8 mouse cellular contexts compared by ENCODE assay signal in genomic region chr2:3799767-3800554, GRCm38 (mm10).
DNase-seq lines count a peak whose midpoint lies in the region; ATAC-seq and TF ChIP-seq lines count a peak whose summit lies in the region.

No protein-coding gene starts in this region.

- no peak overlapping the region for H3K4me3 ChIP-seq in ES-Bruce4 (ENCODE audit: low read depth, low read length)
- H3K4me3 ChIP-seq in embryonic facial prominence, embryonic 12.5 days = no peak overlapping the region
- H3K4me3 ChIP-seq in heart, postnatal 0 days (ENCODE audit: low read depth, low read length) = peak overlapping the region; percentile 10; the same call in 1 of the 2 replicates
- peak overlapping the region; percentile 7 for H3K4me3 ChIP-seq in lung, adult 2 months (replicated peaks; ENCODE audit: extremely low read depth, low read depth, low read length)
- H3K4me3 ChIP-seq in neural tube, embryonic 15.5 days (replicated peaks) = peak overlapping the region; percentile 32

- H3K9ac ChIP-seq in ES-Bruce4 (ENCODE audit: low read depth, poor library complexity, severe bottlenecking) = no peak overlapping the region
- H3K9ac ChIP-seq in embryonic facial prominence, embryonic 12.5 days = no peak overlapping the region
- no peak overlapping the region for H3K9ac ChIP-seq in heart, postnatal 0 days (replicated peaks; ENCODE audit: low read depth, low read length)
- H3K9ac ChIP-seq in neural tube, embryonic 15.5 days (replicated peaks) = no peak overlapping the region

- no peaks in the 10 kb centered on the region for H3K4me1 ChIP-seq in ES-Bruce4 (ENCODE audit: control insufficient read depth, insufficient read depth, low read length)
- no peaks in the 10 kb centered on the region for H3K4me1 ChIP-seq in embryonic facial prominence, embryonic 12.5 days
- no peaks in the 10 kb centered on the region for H3K4me1 ChIP-seq in heart, postnatal 0 days (ENCODE audit: control insufficient read depth, insufficient read depth)
- no peaks in the 10 kb centered on the region for H3K4me1 ChIP-seq in lung, adult 2 months (ENCODE audit: control insufficient read depth, insufficient read depth, low read length)
- H3K4me1 ChIP-seq in neural tube, embryonic 15.5 days = peaks cover 8% of the 10 kb centered on the region

- no peak overlapping the region for H3K27ac ChIP-seq in ES-Bruce4 (ENCODE audit: insufficient read depth, low read length)
- H3K27ac ChIP-seq in embryonic facial prominence, embryonic 12.5 days = no peak overlapping the region
- H3K27ac ChIP-seq in heart, postnatal 0 days (ENCODE audit: low read depth) = no peak overlapping the region
- no peak overlapping the region for H3K27ac ChIP-seq in neural tube, embryonic 15.5 days (replicated peaks)

- H3K9me3 ChIP-seq in ES-Bruce4 (replicated peaks; ENCODE audit: control insufficient read depth, insufficient read depth, low read length, poor library complexity, severe bottlenecking) = no peaks in the 10 kb centered on the region; the same call in 1 of the 2 replicates
- H3K9me3 ChIP-seq in embryonic facial prominence, embryonic 12.5 days = no peaks in the 10 kb centered on the region
- no peaks in the 10 kb centered on the region for H3K9me3 ChIP-seq in heart, postnatal 0 days (replicated peaks; ENCODE audit: control insufficient read depth, low read length)
- no peaks in the 10 kb centered on the region for H3K9me3 ChIP-seq in neural tube, embryonic 15.5 days (replicated peaks)

- peak; percentile 29 for TF ChIP-seq CTCF in ES-Bruce4 (IDR thresholded peaks at IDR 0.05; ENCODE audit: low read depth, low read length)
- TF ChIP-seq CTCF in heart, postnatal 0 days (IDR thresholded peaks at IDR 0.05; ENCODE audit: low read depth) = peak; percentile 66
- TF ChIP-seq CTCF in lung, adult 2 months (IDR thresholded peaks at IDR 0.05; ENCODE audit: insufficient read depth, low read length) = 0 out of 2 replicates have a peak, but pooled peaks have one; percentile 48

- DNase-seq in adrenal gland, postnatal 25 days = peak; percentile 23
- DNase-seq in heart, postnatal 0 days (ENCODE audit: low spot score) = peak; percentile 34
- DNase-seq in kidney, postnatal 25 days = peak; percentile 47 to 55
- peak; percentile 11 for DNase-seq in lung, adult 2 months
- peak; percentile 70 for DNase-seq in thymus, postnatal 14 days

- no peaks in the 10 kb centered on the region for H3K36me3 ChIP-seq in ES-Bruce4 (ENCODE audit: control insufficient read depth, insufficient read depth, low read length, poor library complexity, severe bottlenecking)
- H3K36me3 ChIP-seq in embryonic facial prominence, embryonic 12.5 days = no peaks in the 10 kb centered on the region
- no peaks in the 10 kb centered on the region for H3K36me3 ChIP-seq in heart, postnatal 0 days (replicated peaks; ENCODE audit: control insufficient read depth, insufficient read depth, low read length)
- no peaks in the 10 kb centered on the region for H3K36me3 ChIP-seq in neural tube, embryonic 15.5 days

- H3K27me3 ChIP-seq in ES-Bruce4 (ENCODE audit: control insufficient read depth, insufficient read depth, low read length, poor library complexity, severe bottlenecking) = no peaks in the 10 kb centered on the region
- no peaks in the 10 kb centered on the region for H3K27me3 ChIP-seq in embryonic facial prominence, embryonic 12.5 days
- no peaks in the 10 kb centered on the region for H3K27me3 ChIP-seq in heart, postnatal 0 days (ENCODE audit: control insufficient read depth, insufficient read depth, low read length)
- no peaks in the 10 kb centered on the region for H3K27me3 ChIP-seq in neural tube, embryonic 15.5 days (replicated peaks)

- TF ChIP-seq EP300 in ES-Bruce4 (IDR thresholded peaks at IDR 0.05; ENCODE audit: insufficient read depth, low read depth, low read length) = no peak
- TF ChIP-seq EP300 in heart, postnatal 0 days (IDR thresholded peaks at IDR 0.05; ENCODE audit: low read depth) = no peak

- TF ChIP-seq POLR2A in ES-Bruce4 (IDR thresholded peaks at IDR 0.05; ENCODE audit: insufficient read depth, low read length) = no peak
- TF ChIP-seq POLR2A in lung, adult 2 months (IDR thresholded peaks at IDR 0.05; ENCODE audit: borderline replicate concordance, extremely low read depth, low read depth, low read length) = no peak

- 13% methylated on average over 18 of the region's 18 CpGs for WGBS in embryonic facial prominence, embryonic 12.5 days
- 16% methylated on average over 18 of the region's 18 CpGs for WGBS in heart, postnatal 0 days
- WGBS in lung, adult 2 months = 6% methylated on average over 18 of the region's 18 CpGs
- 12% methylated on average over 18 of the region's 18 CpGs for WGBS in neural tube, embryonic 15.5 days

- peak; percentile 52 for ATAC-seq in embryonic facial prominence, embryonic 12.5 days (ENCODE audit: insufficient number of reproducible peaks, insufficient read depth, low FRiP score, low TSS enrichment)
- ATAC-seq in heart, postnatal 0 days (ENCODE audit: insufficient read depth, low read depth) = peak; percentile 41; the same call in 1 of the 2 replicates
- ATAC-seq in neural tube, embryonic 15.5 days (ENCODE audit: low FRiP score) = peak; percentile 81

- peak overlapping the region; percentile 42 for H3K4me2 ChIP-seq in embryonic facial prominence, embryonic 12.5 days (replicated peaks)
- H3K4me2 ChIP-seq in heart, postnatal 0 days (ENCODE audit: low read depth, low read length) = peak overlapping the region; percentile 48
- peak overlapping the region; percentile 59 for H3K4me2 ChIP-seq in neural tube, embryonic 15.5 days

Comparison
In these comparisons a context has a peak if more than half of its experiments do, and no peak if none do; other contexts are left out.
1. H3K4me3 ChIP-seq: peak in heart, postnatal 0 days (single experiment), lung, adult 2 months (single experiment) and neural tube, embryonic 15.5 days (single experiment); none in ES-Bruce4 (single experiment) and embryonic facial prominence, embryonic 12.5 days (single experiment).
2. DNase-seq: peak in every context shown above with its lines; median percentile 70 in thymus, postnatal 14 days; 51 in kidney, postnatal 25 days; 34 in heart, postnatal 0 days; 23 in adrenal gland, postnatal 25 days; 11 in lung, adult 2 months.
3. Peak in every context shown above with its lines, with median percentiles within 50 percentile points of each other: CTCF ChIP-seq, ATAC-seq and H3K4me2 ChIP-seq.